Mouse (Mus musculus) gastrocnemius, postnatal 4 days (tissue): ENCODE measurements around the gene Pkd2l1. TPM values are rescaled to one million over a fixed set of nuclear protein-coding genes. Genes with fewer than 3 reads are reported as not detected.

ENCODE experiments used
- DNase-seq, 2 experiments: peaks; one replicate each; pipeline ENCODE4 v3.0.0; 2021 to 2022; ENCODE audit warnings: low spot score in 2 of 2, mixed read lengths in 2 of 2
- total RNA-seq, 2 experiments: library from RNA; stranded (reverse); gene quantifications; 2 replicates each; pipeline ENCODE4 v1.2.3; 2021

The Pkd2l1 gene
- total RNA-seq, 2 experiments from 2014 or later, result not detected

GRCm38 (mm10) chr19:44107661-44108521 is 84.4 kb downstream of the Pkd2l1 start:
- peak in 1 of 2 experiments; percentile 15 for DNase-seq

GRCm38 (mm10) chr19:44106831-44107660 is 85.2 kb downstream of the Pkd2l1 start, which contains the start of gene Chuk:
Gene Chuk, minus strand, starts transcription at chr19:44107480.
- DNase-seq, result peak; percentile 86 to 98

- DNase-seq, result no peak
Observed at GRCm38 (mm10) chr19:44104393-44104792, 87.8 kb downstream of the Pkd2l1 start.

GRCm38 (mm10) chr19:44103001-44103400 is 89.2 kb downstream of the Pkd2l1 start:
- DNase-seq, result no peak

- no peak for DNase-seq
Observed at GRCm38 (mm10) chr19:44100840-44101239, 91.4 kb downstream of the Pkd2l1 start.

Other genes starting within 250 kb of the Pkd2l1 start
- gene Cpn1, start 205.9 kb downstream of the Pkd2l1 start, total RNA-seq, result under 1 TPM in 1 of 2 experiments, not detected in 1; 0.39 TPM
- gene Cyp2c23, start 163.2 kb downstream of the Pkd2l1 start, total RNA-seq, result under 1 TPM in 1 of 2 experiments, not detected in 1; 0.41 TPM
- 10 to 100 TPM; 12.5 to 16.2 TPM for gene Erlin1, start 122.7 kb downstream of the Pkd2l1 start, total RNA-seq
- 10 to 100 TPM; 21.8 to 30.1 TPM for gene Chuk, start 85.0 kb downstream of the Pkd2l1 start, total RNA-seq
- gene Cwf19l1, start 56.6 kb downstream of the Pkd2l1 start, total RNA-seq, result 10 to 100 TPM; 11.2 to 12.7 TPM
- gene Bloc1s2, start 46.0 kb downstream of the Pkd2l1 start, total RNA-seq, result 10 to 100 TPM; 23.0 to 23.1 TPM
- gene Scd3, start 10.8 kb upstream of the Pkd2l1 start, total RNA-seq, result not detected
- gene Scd2, start 101.2 kb upstream of the Pkd2l1 start, total RNA-seq, result 10 to 100 TPM; 81.6 to 87.3 TPM
- gene Scd4, start 140.7 kb upstream of the Pkd2l1 start, total RNA-seq, result under 1 TPM; 0.62 to 0.71 TPM
- 10 to 100 TPM; 26.1 to 33.2 TPM for gene Scd1, start 215.4 kb upstream of the Pkd2l1 start, total RNA-seq